Mouse (Mus musculus) retina, postnatal 1 day (tissue): ENCODE measurements around the gene Apoa2.
"Not testable (repeated sequence)": the region's sequence is repeated elsewhere in the genome, so short reads cannot be mapped to it uniquely, and the experiment has no call there.

Source experiments
- DNase-seq: peaks from one replicate; pipeline ENCODE4 v3.0.0-alpha.2; 2012

Apoa2 gene

DNA sequence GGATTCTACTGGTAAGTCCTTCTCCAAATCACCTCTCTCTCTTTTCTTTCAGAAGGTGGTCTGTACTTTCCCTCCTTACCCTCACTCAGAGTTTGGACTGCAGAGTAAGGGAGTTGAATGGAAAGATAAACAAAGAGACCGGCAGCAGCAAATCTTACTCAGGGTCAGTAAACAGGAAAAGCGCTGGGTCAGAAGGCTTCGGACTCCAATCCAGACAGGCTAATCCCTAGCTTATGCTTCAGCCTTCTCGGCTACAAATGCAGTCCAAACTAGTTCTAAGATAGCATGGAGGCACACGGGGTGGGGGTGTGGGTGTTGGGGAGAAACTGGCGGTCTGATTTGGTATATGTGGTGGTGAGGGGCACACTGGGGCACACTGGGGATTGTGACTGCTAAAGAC is 12.6 kb downstream of the Apoa2 start:
- DNase-seq, result no peak

- DNase-seq, result peak; percentile 65
These were observed 13.6 kb downstream of the Apoa2 start for GRCm38 (mm10) chr1:171238463-171238862.

DNA sequence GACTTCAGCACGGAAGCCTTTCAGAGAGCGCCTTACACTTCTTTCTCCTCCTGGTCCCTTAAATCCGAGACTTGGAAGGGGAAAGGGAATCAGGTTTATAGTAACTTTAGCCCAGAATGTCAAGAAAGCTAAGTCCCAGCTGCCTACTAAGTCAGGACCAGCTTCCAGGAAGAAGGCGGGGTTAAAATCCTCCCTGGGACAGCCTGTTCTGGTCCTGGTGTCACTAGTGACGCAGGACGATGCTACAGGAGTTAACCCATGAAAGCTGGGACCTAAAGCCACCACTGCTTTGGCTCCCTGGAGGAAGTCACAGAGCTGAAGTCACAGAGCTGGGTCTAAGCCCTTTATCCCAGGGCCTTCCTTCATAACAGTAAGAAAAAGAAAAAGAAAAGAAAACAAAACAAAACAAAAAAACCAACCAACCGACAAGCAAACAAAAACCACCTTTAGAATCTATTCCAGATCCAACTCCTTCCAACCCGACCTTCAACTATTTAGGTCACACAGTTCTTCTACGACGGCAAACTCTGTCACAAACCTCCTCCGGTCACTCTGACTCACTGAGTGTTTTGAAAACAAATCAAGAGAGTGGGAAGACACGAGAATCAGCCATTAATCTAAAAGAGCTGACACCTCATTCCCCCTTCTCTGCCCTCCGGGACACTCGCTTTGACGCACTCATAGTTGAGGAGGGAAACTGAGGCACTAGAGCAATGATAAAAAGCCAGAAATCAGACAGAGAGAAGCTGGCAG is 15.3 kb downstream of the Apoa2 start:
- no peak for DNase-seq

- DNase-seq, result no peak
These were observed 16.1 kb downstream of the Apoa2 start for GRCm38 (mm10) chr1:171240911-171241310.

GRCm38 (mm10) chr1:171241952-171242351 is 17.1 kb downstream of the Apoa2 start:
- DNase-seq, result not testable (repeated sequence)

DNA sequence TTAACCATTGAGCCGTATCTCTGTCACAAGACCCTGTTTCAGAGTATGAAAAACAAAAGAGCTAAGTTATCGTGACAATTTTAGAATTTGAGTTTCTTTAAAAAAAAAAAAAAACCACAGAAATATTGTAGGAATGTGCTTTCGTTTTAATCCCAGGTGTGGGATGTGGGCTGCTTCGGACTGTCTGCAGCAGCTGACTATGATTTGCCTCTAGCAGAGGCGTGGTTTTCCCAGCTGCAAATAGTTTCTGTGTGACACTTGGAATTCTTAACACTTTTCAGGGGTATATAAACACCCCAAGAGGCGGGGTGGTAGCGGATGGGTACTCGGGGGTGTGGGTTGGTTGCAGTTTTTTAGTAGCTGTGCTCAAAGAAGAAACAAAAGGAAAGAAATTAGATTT is 20.5 kb downstream of the Apoa2 start:
- DNase-seq, result no peak

DNA sequence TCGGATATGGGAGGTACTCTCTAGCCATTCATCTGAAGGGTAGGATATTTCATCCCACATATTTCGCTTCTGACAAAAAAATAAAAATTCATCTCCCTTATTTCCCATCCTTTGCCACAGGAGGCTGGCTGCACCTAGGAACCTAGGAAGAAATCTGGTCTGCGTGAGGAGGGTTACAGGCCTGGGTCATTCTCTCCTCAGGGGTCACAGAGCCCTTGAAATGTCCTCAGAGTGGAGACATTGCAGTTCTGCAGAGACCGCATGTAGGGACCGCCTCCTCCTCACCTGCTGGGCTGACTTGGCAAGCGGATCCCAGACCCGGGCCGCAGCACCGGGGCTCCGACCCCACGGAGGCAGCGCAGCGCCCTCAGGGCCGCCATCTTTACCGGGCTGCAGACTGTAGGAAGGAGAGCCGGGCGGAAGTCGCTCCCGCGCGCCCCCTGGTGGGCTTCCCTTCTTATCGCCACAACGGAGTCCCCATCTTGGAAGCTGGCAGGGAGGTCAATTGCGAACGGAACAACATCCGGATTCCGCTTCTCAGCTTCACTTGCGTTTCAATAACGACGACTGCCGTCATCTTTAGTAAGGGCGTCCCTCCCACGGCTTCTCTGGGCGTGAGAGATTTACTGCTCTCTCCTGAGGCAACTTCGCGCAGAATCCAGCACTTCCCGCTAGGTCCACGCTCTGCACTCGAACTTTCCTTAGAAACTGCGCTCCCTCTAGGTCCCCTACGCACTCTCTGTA is 22.0 kb downstream of the Apoa2 start:
- peak; percentile 99 for DNase-seq

DNA sequence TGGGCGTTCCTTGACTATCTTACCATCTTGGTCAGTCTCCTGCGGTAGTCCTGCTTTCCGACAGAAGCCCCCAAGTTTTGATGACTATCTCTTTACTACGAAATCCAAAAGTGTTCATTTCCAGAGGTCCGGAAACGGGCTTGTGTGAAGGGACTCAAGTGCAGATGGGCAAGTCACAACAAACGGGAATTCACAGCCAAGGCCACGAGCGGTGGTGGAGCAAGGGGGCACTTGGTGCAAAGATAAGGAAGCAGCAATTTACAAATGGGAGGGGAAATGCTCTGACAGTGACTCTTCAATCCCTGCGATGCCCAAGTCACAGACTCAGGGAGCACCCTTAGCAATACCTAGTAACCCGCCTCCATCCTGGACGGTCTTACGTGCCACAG is 22.6 kb downstream of the Apoa2 start:
- DNase-seq, result no peak

DNA sequence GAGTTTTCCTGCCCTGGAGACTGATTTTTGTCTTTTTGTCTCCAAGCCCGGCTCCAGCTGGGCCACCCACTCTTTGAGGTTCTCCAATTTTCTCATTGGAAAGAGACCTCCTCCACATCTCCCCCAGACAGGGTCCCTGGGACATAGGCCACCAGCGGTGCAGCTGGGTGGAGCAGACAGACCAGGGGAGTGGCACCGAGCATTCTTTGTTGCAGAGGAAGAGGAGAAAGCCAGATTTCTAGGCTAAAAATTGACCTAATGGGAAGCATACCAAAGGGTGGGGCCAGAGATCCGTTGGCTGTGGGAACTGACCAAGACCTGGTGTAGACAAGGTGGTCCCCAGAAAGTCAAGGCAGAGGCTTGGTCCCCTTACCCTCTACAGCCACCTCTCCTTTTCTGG is 23.1 kb downstream of the Apoa2 start:
- no peak for DNase-seq

- DNase-seq, result peak; percentile 69
These were observed 23.8 kb downstream of the Apoa2 start for GRCm38 (mm10) chr1:171248386-171249226.

DNA sequence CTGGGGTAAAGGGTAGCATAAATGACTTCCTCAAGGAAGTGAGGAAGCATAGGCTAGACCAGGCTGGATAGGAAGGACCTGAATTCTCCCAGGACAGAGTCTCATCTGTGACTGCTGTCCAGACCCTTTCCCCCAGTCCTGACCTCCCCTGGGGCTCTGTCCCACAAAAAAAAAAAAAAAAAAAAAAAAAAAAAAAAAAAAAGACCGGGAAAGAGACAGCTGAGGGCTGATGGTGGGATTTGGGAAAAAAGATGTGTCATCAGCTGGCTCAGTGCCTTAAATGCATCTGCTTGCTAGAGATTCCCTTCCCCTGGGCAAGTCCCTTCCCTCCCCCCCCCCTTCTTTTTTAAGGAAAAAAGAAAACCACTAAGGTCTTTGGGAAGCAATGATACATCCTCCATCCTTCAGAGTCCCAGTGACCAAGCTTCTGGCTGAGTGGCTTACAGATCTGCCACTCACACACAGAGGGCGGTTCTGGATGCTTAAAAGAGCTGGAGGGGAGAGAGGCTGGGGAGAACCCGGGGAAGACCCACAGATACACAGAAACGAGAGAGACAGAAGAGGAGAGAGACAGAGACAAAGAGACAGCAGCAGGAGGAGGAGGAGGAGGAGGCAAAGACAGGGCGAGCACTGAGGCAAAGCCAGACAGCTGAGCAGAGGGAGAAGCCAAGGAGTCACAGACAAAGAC is 25.2 kb downstream of the Apoa2 start, which contains the start of gene Adamts4:
Gene Adamts4 (plus strand): TSS at position 509 of the 688 bp plus-strand sequence.
- DNase-seq, result peak; percentile 86

DNA sequence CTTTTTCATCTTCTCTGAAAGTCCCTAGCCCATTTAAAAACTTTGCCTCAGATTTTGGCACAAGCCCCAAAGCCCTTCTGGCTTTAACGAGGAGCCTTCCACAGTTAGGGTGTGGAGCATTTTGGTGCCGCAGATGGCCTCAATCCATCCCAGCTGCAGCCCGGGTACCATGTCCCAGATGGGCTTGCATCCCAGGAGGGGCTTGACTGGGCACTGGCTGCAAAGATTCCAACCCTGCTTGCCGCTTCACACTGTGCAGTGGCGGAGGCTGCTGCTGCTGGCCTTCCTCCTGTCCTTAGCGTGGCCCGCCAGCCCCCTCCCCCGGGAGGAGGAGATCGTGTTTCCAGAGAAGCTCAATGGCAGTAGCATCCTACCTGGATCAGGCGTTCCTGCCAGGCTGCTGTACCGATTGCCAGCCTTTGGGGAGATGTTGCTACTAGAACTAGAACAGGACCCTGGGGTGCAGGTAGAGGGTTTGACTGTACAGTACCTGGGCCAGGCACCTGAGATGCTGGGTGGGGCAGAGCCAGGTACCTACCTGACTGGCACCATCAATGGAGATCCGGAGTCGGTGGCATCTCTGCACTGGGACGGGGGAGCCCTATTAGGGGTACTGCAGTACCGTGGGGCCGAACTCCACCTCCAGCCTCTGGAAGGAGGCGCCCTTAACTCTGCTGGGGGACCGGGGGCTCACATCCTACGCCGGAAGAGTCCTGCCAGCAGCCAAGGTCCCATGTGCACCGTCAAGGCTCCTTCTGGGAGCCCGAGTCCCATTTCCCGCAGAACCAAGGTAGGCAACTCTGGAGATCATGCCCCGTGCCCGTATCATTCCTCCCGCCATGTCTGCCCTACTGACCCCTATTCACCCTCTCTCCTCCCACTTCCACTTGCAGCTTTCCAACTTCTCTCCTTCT is 26.1 kb downstream of the Apoa2 start, which contains the start of gene Ndufs2:
Gene Ndufs2 (minus strand): TSS at position 709 of the 914 bp plus-strand sequence.
- peak; percentile 65 for DNase-seq

- peak; percentile 81 for DNase-seq
These were observed 26.9 kb downstream of the Apoa2 start for GRCm38 (mm10) chr1:171251594-171252324.

DNA sequence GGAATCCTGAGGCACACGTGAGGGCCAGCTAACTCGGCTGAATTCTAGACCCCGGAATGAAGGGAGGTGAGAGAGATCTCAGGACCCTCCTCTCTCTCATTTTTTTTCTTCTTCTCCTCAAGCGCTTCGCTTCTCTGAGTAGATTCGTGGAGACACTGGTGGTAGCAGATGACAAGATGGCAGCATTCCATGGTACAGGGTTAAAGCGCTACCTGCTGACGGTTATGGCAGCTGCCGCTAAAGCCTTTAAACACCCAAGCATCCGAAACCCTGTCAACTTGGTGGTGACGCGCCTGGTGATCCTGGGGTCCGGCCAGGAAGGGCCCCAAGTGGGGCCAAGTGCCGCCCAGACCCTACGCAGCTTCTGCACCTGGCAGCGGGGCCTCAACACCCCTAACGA is 27.6 kb downstream of the Apoa2 start:
- peak; percentile 43 for DNase-seq

GRCm38 (mm10) chr1:171256095-171256818 is 31.4 kb downstream of the Apoa2 start:
- no peak for DNase-seq

DNA sequence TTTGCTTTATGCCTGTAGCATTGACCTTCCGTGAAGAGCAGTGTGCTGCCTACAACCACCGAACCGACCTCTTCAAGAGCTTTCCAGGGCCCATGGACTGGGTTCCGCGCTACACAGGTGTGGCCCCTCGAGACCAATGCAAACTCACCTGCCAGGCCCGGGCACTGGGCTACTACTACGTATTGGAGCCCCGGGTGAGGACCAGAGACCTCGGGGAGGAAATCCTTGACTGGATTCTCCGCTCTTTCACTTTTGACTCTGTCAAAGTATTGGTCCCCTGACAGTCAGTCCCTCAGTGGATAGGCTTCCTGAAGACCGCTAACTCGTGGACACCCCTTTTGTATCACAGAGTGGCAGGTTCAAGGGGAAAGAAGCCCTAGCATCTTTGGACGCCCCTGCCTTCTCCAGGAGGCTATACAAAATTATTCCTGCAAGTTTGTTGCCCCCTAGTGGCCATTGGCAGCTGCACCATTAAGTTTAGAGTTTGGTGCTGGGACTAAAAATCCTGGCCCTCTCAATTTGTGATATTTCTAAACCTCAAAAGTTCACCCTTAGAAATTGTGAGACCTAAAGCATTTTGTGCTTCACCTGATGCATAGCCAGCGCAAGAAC is 32.2 kb downstream of the Apoa2 start:
- DNase-seq, result peak; percentile 83

DNA sequence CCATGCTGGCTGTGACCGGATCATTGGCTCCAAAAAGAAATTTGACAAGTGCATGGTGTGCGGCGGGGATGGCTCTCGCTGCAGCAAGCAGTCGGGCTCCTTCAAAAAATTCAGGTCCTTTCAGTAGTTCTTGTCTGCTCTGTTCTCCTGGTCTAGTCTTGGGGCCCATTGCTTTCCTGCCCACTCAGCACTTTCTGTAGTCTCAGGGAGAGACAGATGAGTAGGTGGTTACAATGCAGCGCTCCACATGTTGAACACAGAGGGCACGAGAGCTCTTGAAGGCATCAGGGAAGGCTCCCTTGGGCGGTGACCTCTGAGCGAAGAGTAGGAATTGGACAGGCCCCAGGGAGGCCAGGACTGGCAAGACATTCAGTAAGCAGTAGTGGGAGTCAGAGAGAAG is 32.9 kb downstream of the Apoa2 start:
- no peak for DNase-seq

DNA sequence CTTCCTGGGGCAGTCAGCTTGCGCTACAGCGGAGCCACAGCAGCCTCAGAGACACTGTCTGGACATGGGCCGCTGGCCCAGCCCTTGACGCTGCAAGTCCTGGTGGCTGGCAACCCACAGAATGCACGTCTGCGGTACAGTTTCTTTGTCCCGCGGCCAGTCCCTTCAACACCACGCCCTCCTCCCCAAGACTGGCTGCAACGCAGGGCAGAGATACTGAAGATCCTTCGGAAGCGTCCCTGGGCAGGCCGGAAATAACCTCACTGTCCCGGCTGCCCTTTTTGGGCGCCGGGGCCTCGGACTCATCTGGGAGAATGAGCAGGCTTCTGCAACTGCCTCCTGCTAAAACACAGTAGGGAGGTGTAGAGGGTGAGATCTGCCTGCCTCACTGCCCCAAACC is 34.1 kb downstream of the Apoa2 start:
- DNase-seq, result no peak

DNA sequence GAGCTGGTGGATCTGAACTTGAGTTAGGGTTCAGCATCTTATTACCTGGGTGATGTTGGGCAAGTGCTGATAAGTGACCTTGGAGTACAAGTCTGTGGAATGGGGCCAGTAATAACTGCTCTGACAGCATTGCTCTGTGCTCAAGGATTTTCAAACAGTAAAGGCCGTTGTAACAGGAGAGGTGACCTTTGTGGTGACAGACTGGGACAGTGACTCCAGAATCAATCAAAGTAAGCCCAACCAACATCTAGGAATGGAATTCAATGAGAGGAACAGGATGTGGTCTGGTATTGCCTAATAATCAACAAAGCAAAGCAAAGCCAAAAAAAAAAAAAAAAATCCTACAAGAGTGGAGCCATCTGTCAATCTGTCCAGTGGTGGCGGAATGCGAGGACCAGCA is 35.5 kb downstream of the Apoa2 start:
- no peak for DNase-seq
